Mouse (Mus musculus) left cerebral cortex, postnatal 36 days (tissue): ENCODE results near the gene Dpysl4. TPM values are rescaled to one million over a fixed set of nuclear protein-coding genes. Genes with fewer than 3 reads are reported as not detected.

Experiments
- DNase-seq, 2 experiments: peaks; one replicate each; pipeline ENCODE4 v3.0.0; 2021 to 2022; ENCODE audit warnings: low spot score in 2 of 2, mixed read lengths in 1 of 2
- intact Hi-C: fragments of 180-260 bp; cut with DNase I; formaldehyde crosslinking; loops from one replicate; pipeline ENCODE4 v1.15.1; 2025
- total RNA-seq, 2 experiments: library from RNA; stranded (reverse); gene quantifications; 2 replicates each; pipeline ENCODE4 v1.2.3; 2021

Gene Dpysl4
- total RNA-seq, 2 experiments from 2014 or later: 55.3 to 56.0 TPM

GRCm38 (mm10) chr7:139139921-139140461 is 54.2 kb downstream of the Dpysl4 start:
- DNase-seq: no peak
- intact Hi-C loops: no loop called here

DNA sequence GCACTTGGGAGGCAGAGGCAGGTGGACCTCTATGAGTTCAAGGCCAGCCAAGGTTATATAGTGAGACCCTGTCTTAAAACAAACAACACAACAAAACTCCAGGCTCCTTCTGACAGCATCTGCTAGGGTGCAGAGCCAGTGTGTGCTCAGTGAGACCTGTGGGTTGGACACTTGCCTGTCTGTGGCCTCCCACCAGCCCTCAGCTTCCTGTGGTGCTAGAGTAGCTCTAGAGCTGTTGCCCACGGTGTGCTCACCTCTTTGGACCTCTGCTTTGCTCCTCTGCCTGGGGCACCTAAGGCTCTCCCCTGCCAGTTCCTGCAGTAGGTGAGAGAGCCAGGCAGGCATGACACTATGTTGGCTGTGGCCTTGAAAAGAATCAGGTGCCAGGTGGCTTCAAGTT is 58.0 kb downstream of the Dpysl4 start:
- intact Hi-C loops: no loop called here
- no peak for DNase-seq

GRCm38 (mm10) chr7:139145891-139146290 is 60.1 kb downstream of the Dpysl4 start:
- intact Hi-C loops: no loop called here
- no peak for DNase-seq

GRCm38 (mm10) chr7:139147360-139147759 is 61.6 kb downstream of the Dpysl4 start:
- DNase-seq: no peak
- intact Hi-C loops: no loop called here

- intact Hi-C loops: no loop called here
- peak; percentile 52 to 54 for DNase-seq
These were observed 63.6 kb downstream of the Dpysl4 start for GRCm38 (mm10) chr7:139149373-139149772.

GRCm38 (mm10) chr7:139151116-139151515 is 65.3 kb downstream of the Dpysl4 start:
- intact Hi-C loops: loop anchor here (5.0 kb wide), 1 partner anchor 36 kb away; no protein-coding TSS in a partner anchor
- DNase-seq: peak; percentile 48 to 49

Other genes with a start within 250 kb of the Dpysl4 start
- 10 to 100 TPM; 68.9 to 79.0 TPM for gene Ppp2r2d, start 239.9 kb upstream of the Dpysl4 start, total RNA-seq
- gene Mapk1ip1, start 239.7 kb upstream of the Dpysl4 start, total RNA-seq: 10 to 100 TPM; 33.7 to 59.3 TPM
- 100 to 1,000 TPM; 136 to 145 TPM for gene Bnip3, start 176.5 kb upstream of the Dpysl4 start, total RNA-seq
- gene Jakmip3, start 145.3 kb upstream of the Dpysl4 start, total RNA-seq: 10 to 100 TPM; 44.0 to 52.3 TPM
- gene Lrrc27, start 127.0 kb downstream of the Dpysl4 start, total RNA-seq: 1 to 10 TPM; 6.4 TPM
- gene Stk32c, start 127.3 kb downstream of the Dpysl4 start, total RNA-seq: 100 to 1,000 TPM; 182 to 198 TPM
- gene Pwwp2b, start 162.5 kb downstream of the Dpysl4 start, total RNA-seq: 10 to 100 TPM; 11.7 to 11.8 TPM